Mouse (Mus musculus): ENCODE measurements around the gene Mfap1b. TPM values are rescaled to one million over a fixed set of nuclear protein-coding genes. Genes with fewer than 3 reads are reported as not detected.
"Not testable (repeated sequence)": the region's sequence is repeated elsewhere in the genome, so short reads cannot be mapped to it uniquely, and the experiment has no call there.

The Mfap1b gene
- 25.2 and 27.6 TPM in 2 replicates for polyA plus RNA-seq (2015; fragmentation: Nextera tagmentation; extraction: Ambion mirVana)

GRCm38 (mm10) chr2:121473301-121474179, at the start of gene Mfap1b:
TSS of gene Mfap1b (minus strand) at chr2:121474067.
- 0 out of 2 replicates have a peak within 1 kb of the TSS, but pooled peaks have one; percentile 49 for H3K27ac ChIP-seq (replicated peaks)

GRCm38 (mm10) chr2:121522830-121523229, 49.0 kb upstream of the Mfap1b start:
- not testable (repeated sequence) for DNase-seq (ENCODE audit: low spot score); H3K4me1 ChIP-seq (replicated peaks; ENCODE audit: control insufficient read depth, insufficient read depth); ATAC-seq (ENCODE audit: low FRiP score, low TSS enrichment); H3K9ac ChIP-seq (ENCODE audit: low read length); H3K9me3 ChIP-seq (ENCODE audit: control insufficient read depth, low read length); H3K27ac ChIP-seq (replicated peaks); H3K4me2 ChIP-seq (replicated peaks; ENCODE audit: low read depth); H3K36me3 ChIP-seq (ENCODE audit: control insufficient read depth, insufficient read depth, low read length); H3K27me3 ChIP-seq (ENCODE audit: control insufficient read depth, insufficient read depth, low read length); H3K4me3 ChIP-seq (ENCODE audit: low read depth, low read length)
- WGBS, result 98% methylated on average over 3 of the region's 3 CpGs

More at GRCm38 (mm10) chr2:121473301-121474179, at the start of gene Mfap1b:
- H3K9me3 ChIP-seq (ENCODE audit: control insufficient read depth, low read length); H3K27me3 ChIP-seq (ENCODE audit: control insufficient read depth, insufficient read depth, low read length); H3K4me1 ChIP-seq (replicated peaks; ENCODE audit: control insufficient read depth, insufficient read depth); H3K36me3 ChIP-seq (ENCODE audit: control insufficient read depth, insufficient read depth, low read length): not testable (repeated sequence)
- DNase-seq (ENCODE audit: low spot score) (peak; percentile 81), ATAC-seq (ENCODE audit: low FRiP score, low TSS enrichment) (peak; percentile 92)
- H3K9ac ChIP-seq (ENCODE audit: low read length), result peak within 1 kb of the TSS; percentile 77
- 5% methylated on average over 32 of the region's 41 CpGs for WGBS
- H3K4me2 ChIP-seq (replicated peaks; ENCODE audit: low read depth), result peak within 1 kb of the TSS; percentile 51
- peak within 1 kb of the TSS; percentile 57 for H3K4me3 ChIP-seq (ENCODE audit: low read depth, low read length)

- no peak for ATAC-seq (ENCODE audit: low FRiP score, low TSS enrichment)
These were observed 48.1 kb upstream of the Mfap1b start for GRCm38 (mm10) chr2:121522006-121522405.

GRCm38 (mm10) chr2:121518711-121519110, 44.8 kb upstream of the Mfap1b start:
- not testable (repeated sequence) for H3K27ac ChIP-seq (replicated peaks); H3K9me3 ChIP-seq (ENCODE audit: control insufficient read depth, low read length); ATAC-seq (ENCODE audit: low FRiP score, low TSS enrichment); H3K4me2 ChIP-seq (replicated peaks; ENCODE audit: low read depth); H3K36me3 ChIP-seq (ENCODE audit: control insufficient read depth, insufficient read depth, low read length); DNase-seq (ENCODE audit: low spot score); H3K4me3 ChIP-seq (ENCODE audit: low read depth, low read length); H3K4me1 ChIP-seq (replicated peaks; ENCODE audit: control insufficient read depth, insufficient read depth); H3K9ac ChIP-seq (ENCODE audit: low read length); H3K27me3 ChIP-seq (ENCODE audit: control insufficient read depth, insufficient read depth, low read length)
- 81% methylated on average over 4 of the region's 4 CpGs for WGBS

More at GRCm38 (mm10) chr2:121522006-121522405, 48.1 kb upstream of the Mfap1b start:
- WGBS, result 67% methylated on average over 2 of the region's 2 CpGs
- Histone ChIP-seq H3K4me3 (ENCODE audit: low read depth, low read length) (no peak overlapping the region), H3K27ac (replicated peaks) (no peak overlapping the region), H3K36me3 (ENCODE audit: control insufficient read depth, insufficient read depth, low read length) (no peaks in the 10 kb centered on the region), H3K4me1 (replicated peaks; ENCODE audit: control insufficient read depth, insufficient read depth) (no peaks in the 10 kb centered on the region), H3K9ac (ENCODE audit: low read length) (no peak overlapping the region), H3K9me3 (ENCODE audit: control insufficient read depth, low read length) (no peaks in the 10 kb centered on the region), H3K4me2 (replicated peaks; ENCODE audit: low read depth) (no peak overlapping the region), H3K27me3 (ENCODE audit: control insufficient read depth, insufficient read depth, low read length) (no peaks in the 10 kb centered on the region)
- no peak for DNase-seq (ENCODE audit: low spot score)
- TF ChIP-seq CTCF (IDR thresholded peaks at IDR 0.05; ENCODE audit: low read depth) (no peak), EP300 (optimal IDR thresholded peaks at IDR 0.05) (no peak)

GRCm38 (mm10) chr2:121518106-121518505, 44.2 kb upstream of the Mfap1b start:
- no peak overlapping the region for H3K4me2 ChIP-seq (replicated peaks; ENCODE audit: low read depth)
- ATAC-seq (ENCODE audit: low FRiP score, low TSS enrichment) (no peak), DNase-seq (ENCODE audit: low spot score) (no peak)
- TF ChIP-seq CTCF (IDR thresholded peaks at IDR 0.05; ENCODE audit: low read depth) (no peak), EP300 (optimal IDR thresholded peaks at IDR 0.05) (no peak)
- H3K36me3 ChIP-seq (ENCODE audit: control insufficient read depth, insufficient read depth, low read length), result no peaks in the 10 kb centered on the region
- no peaks in the 10 kb centered on the region for H3K4me1 ChIP-seq (replicated peaks; ENCODE audit: control insufficient read depth, insufficient read depth)
- H3K4me3 ChIP-seq (ENCODE audit: low read depth, low read length), result no peak overlapping the region
- no peaks in the 10 kb centered on the region for H3K9me3 ChIP-seq (ENCODE audit: control insufficient read depth, low read length)
- H3K9ac ChIP-seq (ENCODE audit: low read length), result no peak overlapping the region
- H3K27me3 ChIP-seq (ENCODE audit: control insufficient read depth, insufficient read depth, low read length), result no peaks in the 10 kb centered on the region
- H3K27ac ChIP-seq (replicated peaks), result no peak overlapping the region
- WGBS, result 89% methylated on average over 5 of the region's 5 CpGs

GRCm38 (mm10) chr2:121514211-121514610, 40.3 kb upstream of the Mfap1b start:
- H3K27ac ChIP-seq (replicated peaks), result no peak overlapping the region
- no peak for TF ChIP-seq EP300 (optimal IDR thresholded peaks at IDR 0.05)
- no peak for TF ChIP-seq CTCF (IDR thresholded peaks at IDR 0.05; ENCODE audit: low read depth)
- H3K9ac ChIP-seq (ENCODE audit: low read length), result no peak overlapping the region
- no peak for DNase-seq (ENCODE audit: low spot score)
- no peak for ATAC-seq (ENCODE audit: low FRiP score, low TSS enrichment)
- 90% methylated on average over 4 of the region's 4 CpGs for WGBS
- no peaks in the 10 kb centered on the region for H3K4me1 ChIP-seq (replicated peaks; ENCODE audit: control insufficient read depth, insufficient read depth)
- H3K4me3 ChIP-seq (ENCODE audit: low read depth, low read length), result no peak overlapping the region
- no peaks in the 10 kb centered on the region for H3K9me3 ChIP-seq (ENCODE audit: control insufficient read depth, low read length)
- no peaks in the 10 kb centered on the region for H3K27me3 ChIP-seq (ENCODE audit: control insufficient read depth, insufficient read depth, low read length)
- no peak overlapping the region for H3K4me2 ChIP-seq (replicated peaks; ENCODE audit: low read depth)
- no peaks in the 10 kb centered on the region; the same call in 1 of the 2 replicates for H3K36me3 ChIP-seq (ENCODE audit: control insufficient read depth, insufficient read depth, low read length)

GRCm38 (mm10) chr2:121512991-121513765, 39.3 kb upstream of the Mfap1b start:
- ATAC-seq (ENCODE audit: low FRiP score, low TSS enrichment); H3K36me3 ChIP-seq (ENCODE audit: control insufficient read depth, insufficient read depth, low read length); H3K4me2 ChIP-seq (replicated peaks; ENCODE audit: low read depth); H3K9ac ChIP-seq (ENCODE audit: low read length); H3K27ac ChIP-seq (replicated peaks); H3K4me3 ChIP-seq (ENCODE audit: low read depth, low read length); DNase-seq (ENCODE audit: low spot score); H3K4me1 ChIP-seq (replicated peaks; ENCODE audit: control insufficient read depth, insufficient read depth); H3K9me3 ChIP-seq (ENCODE audit: control insufficient read depth, low read length); H3K27me3 ChIP-seq (ENCODE audit: control insufficient read depth, insufficient read depth, low read length): not testable (repeated sequence)
- 88% methylated on average over 4 of the region's 5 CpGs for WGBS

Measured in stomach, postnatal 0 days (tissue).